Mouse (Mus musculus) liver, adult 2 months (tissue): ENCODE results near the gene Yaf2. TPM values are rescaled to one million over a fixed set of nuclear protein-coding genes. Genes with fewer than 3 reads are reported as not detected.

Experiments used
- DNase-seq: peaks from one replicate; pipeline ENCODE4 v3.0.0-alpha.2; 2011; ENCODE audit warnings: low read depth, low spot score; ENCODE audit errors: extremely low read depth
- H3K27ac ChIP-seq: fragments of 200-500 bp; replicated peaks from 2 replicates; pipeline ENCODE4 v1.5.1; 2012; ENCODE audit warnings: low read depth, mild to moderate bottlenecking, control low read depth, inconsistent platforms, low read length; ENCODE audit not compliant: insufficient read depth
- H3K27me3 ChIP-seq: fragments of 200-500 bp; 2 replicates; pipeline ENCODE4 v1.6.1; 2012; ENCODE audit warnings: mild to moderate bottlenecking, moderate library complexity, low read length, inconsistent platforms; ENCODE audit not compliant: control insufficient read depth, insufficient read depth
- H3K36me3 ChIP-seq: fragments of 200-500 bp; 2 replicates; pipeline ENCODE4 v1.6.1; 2012; ENCODE audit warnings: low read length, inconsistent platforms; ENCODE audit not compliant: control insufficient read depth, insufficient read depth
- H3K4me1 ChIP-seq: fragments of 200-500 bp; 2 replicates; pipeline ENCODE4 v1.6.1; 2011; ENCODE audit warnings: low read length; ENCODE audit not compliant: control insufficient read depth, insufficient read depth
- H3K4me3 ChIP-seq: fragments of 200-500 bp; 2 replicates; pipeline ENCODE4 v1.5.1; 2011; ENCODE audit warnings: low read depth, mild to moderate bottlenecking, control low read depth, low read length, moderate library complexity; ENCODE audit not compliant: insufficient read depth
- H3K79me2 ChIP-seq: fragments of 200-500 bp; 2 replicates; pipeline ENCODE4 v1.6.1; 2012; ENCODE audit warnings: inconsistent platforms, mild to moderate bottlenecking, low read length, moderate library complexity; ENCODE audit not compliant: control insufficient read depth, insufficient read depth
- H3K9ac ChIP-seq: fragments of 200-500 bp; 2 replicates; pipeline ENCODE4 v1.6.1; 2012; ENCODE audit warnings: low read depth, mild to moderate bottlenecking, control low read depth, inconsistent platforms, low read length
- CTCF ChIP-seq: fragments of 200-500 bp; IDR thresholded peaks from 2 replicates; pipeline ENCODE4 v1.5.1; 2011; ENCODE audit warnings: low read depth, low read length, control low read depth
- POLR2A ChIP-seq: fragments of 200-500 bp; IDR thresholded peaks from 2 replicates; pipeline ENCODE4 v1.6.1; 2011; ENCODE audit warnings: low read length, control low read depth; ENCODE audit not compliant: insufficient read depth; ENCODE audit errors: extremely low read depth
- WGBS: fragments of 180-500 bp; shearing (Covaris S2); methylation state at CpG from one replicate; pipeline ENCODE4 v1.1.7; 2018; 5-methylcytosine and 5-hydroxymethylcytosine counted together
- polyA plus RNA-seq: library from polyadenylated mRNA; depleted of rRNA; stranded (reverse); fragments of >200 nt; gene quantifications from 2 replicates; pipeline ENCODE4 v1.2.3, GENCODE M21; 2012
- total RNA-seq: library from RNA; depleted of rRNA; stranded (reverse); fragments of >200 nt; gene quantifications from 2 replicates; pipeline ENCODE4 v1.2.3, GENCODE M21; 2014

Gene Yaf2
- total and polyA plus RNA-seq, 2 experiments = 14.2 to 14.8 TPM

- Histone ChIP-seq H3K79me2 (no peaks in the 10 kb centered on the region), H3K27ac (no peak overlapping the region), H3K9ac (no peak overlapping the region), H3K36me3 (peaks cover 16% of the 10 kb centered on the region), H3K27me3 (no peaks in the 10 kb centered on the region), H3K4me3 (no peak overlapping the region), H3K4me1 (no peaks in the 10 kb centered on the region)
- DNase-seq = no peak
- TF ChIP-seq CTCF = no peak
- WGBS = 79% methylated on average over 6 of the region's 6 CpGs
These were observed 52.4 kb downstream of the Yaf2 start for GRCm38 (mm10) chr15:93284326-93284725.

GRCm38 (mm10) chr15:93283349-93283748 is 53.4 kb downstream of the Yaf2 start:
- H3K4me3 ChIP-seq = no peak overlapping the region
- TF ChIP-seq CTCF (peak; percentile 17; the same call in 1 of the 2 replicates), POLR2A (no peak)
- no peak for DNase-seq

GRCm38 (mm10) chr15:93276276-93276675 is 60.5 kb downstream of the Yaf2 start:
- peak; percentile 19 for DNase-seq
- H3K4me1 ChIP-seq = peaks cover 5% of the 10 kb centered on the region
- H3K4me3 ChIP-seq = no peak overlapping the region; the same call in 1 of the 2 replicates
- peaks cover 10% of the 10 kb centered on the region; the same call in 1 of the 2 replicates for H3K79me2 ChIP-seq
- TF ChIP-seq CTCF (no peak), POLR2A (no peak)
- peaks cover under 1% of the 10 kb centered on the region; the same call in 1 of the 2 replicates for H3K36me3 ChIP-seq
- WGBS = 8% methylated on average over 14 of the region's 14 CpGs
- H3K9ac ChIP-seq = no peak overlapping the region
- H3K27ac ChIP-seq = no peak overlapping the region
- no peaks in the 10 kb centered on the region for H3K27me3 ChIP-seq

More at GRCm38 (mm10) chr15:93283349-93283748, 53.4 kb downstream of the Yaf2 start:
- Histone ChIP-seq H3K9ac (no peak overlapping the region), H3K27ac (no peak overlapping the region), H3K27me3 (no peaks in the 10 kb centered on the region), H3K79me2 (no peaks in the 10 kb centered on the region), H3K36me3 (peaks cover 16% of the 10 kb centered on the region), H3K4me1 (no peaks in the 10 kb centered on the region)
- 86% methylated on average over 11 of the region's 11 CpGs for WGBS

- peaks cover 5% of the 10 kb centered on the region for H3K4me1 ChIP-seq
- H3K4me3 ChIP-seq = peak overlapping the region; percentile 60
- peak; percentile 54 for DNase-seq
- H3K9ac ChIP-seq = peak overlapping the region; percentile 46
- H3K79me2 ChIP-seq = peaks cover 11% of the 10 kb centered on the region; the same call in 1 of the 2 replicates
- H3K36me3 ChIP-seq = no peaks in the 10 kb centered on the region
- H3K27me3 ChIP-seq = no peaks in the 10 kb centered on the region
- peak overlapping the region; percentile 4; the same call in 1 of the 2 replicates for H3K27ac ChIP-seq
- TF ChIP-seq POLR2A = no peak
- TF ChIP-seq CTCF = no peak
- WGBS = under 1% methylated on average over 21 of the region's 21 CpGs
These were observed 61.1 kb downstream of the Yaf2 start for GRCm38 (mm10) chr15:93275623-93276022.

- TF ChIP-seq POLR2A (peak; percentile 69; the same call in 1 of the 2 replicates), CTCF (no peak)
- Histone ChIP-seq H3K4me3 (peak within 1 kb of the TSS; percentile 79), H3K27me3 (no peaks in the 10 kb centered on the region), H3K79me2 (peaks cover 18% of the 10 kb centered on the region; the same call in 1 of the 2 replicates), H3K27ac (peak within 1 kb of the TSS; percentile 34; the same call in 1 of the 2 replicates), H3K9ac (peak within 1 kb of the TSS; percentile 92), H3K4me1 (peaks cover 5% of the 10 kb centered on the region), H3K36me3 (no peaks in the 10 kb centered on the region)
- WGBS = under 1% methylated on average over 93 of the region's 93 CpGs
- peak; percentile 82 for DNase-seq
These were observed 61.8 kb downstream of the Yaf2 start, which contains the start of gene Gxylt1 for GRCm38 (mm10) chr15:93274679-93275583. Gxylt1 (minus strand) TSS chr15:93275179.
